Mouse (Mus musculus): ENCODE measurements around the gene Gm3298. TPM values are rescaled to one million over a fixed set of nuclear protein-coding genes. Genes with fewer than 3 reads are reported as not detected.
"Not testable (repeated sequence)": the region's sequence is repeated elsewhere in the genome, so short reads cannot be mapped to it uniquely, and the experiment has no call there.

Gm3298 gene
- polyA plus RNA-seq (2015; fragmentation: Nextera tagmentation; extraction: Ambion mirVana), result not detected in 2 replicates

DNA sequence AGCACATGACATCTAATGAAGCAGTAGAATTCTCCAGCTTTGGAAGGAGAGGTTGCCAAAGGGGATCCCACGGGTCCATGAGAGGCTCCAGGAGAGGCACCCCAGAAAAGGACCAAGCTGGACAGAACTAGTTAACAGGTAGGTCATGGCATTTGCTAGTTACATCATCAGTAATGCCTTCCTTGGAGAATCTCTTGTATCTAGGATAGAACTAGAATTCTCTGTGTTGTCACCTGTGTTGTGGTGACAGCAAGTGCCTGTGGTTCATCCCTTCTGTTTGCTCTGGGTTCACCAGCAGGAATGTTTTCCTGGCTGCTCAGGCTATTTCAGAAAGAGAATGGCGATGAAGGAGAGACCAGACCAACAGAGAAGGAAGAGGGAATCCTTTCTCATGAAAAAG lies at the start of gene Gm3298:
TSS of gene Gm3298 (plus strand) at position 301 of the 400 bp plus-strand sequence.
- not testable (repeated sequence) for H3K27me3 ChIP-seq (replicated peaks); H3K36me3 ChIP-seq; H3K9me3 ChIP-seq; H3K9ac ChIP-seq; ATAC-seq (ENCODE audit: insufficient read depth, low FRiP score, low read depth); H3K4me2 ChIP-seq; H3K4me1 ChIP-seq; H3K4me3 ChIP-seq (replicated peaks); H3K27ac ChIP-seq
- WGBS, result 90% methylated on average over 1 of the region's 2 CpGs

DNA sequence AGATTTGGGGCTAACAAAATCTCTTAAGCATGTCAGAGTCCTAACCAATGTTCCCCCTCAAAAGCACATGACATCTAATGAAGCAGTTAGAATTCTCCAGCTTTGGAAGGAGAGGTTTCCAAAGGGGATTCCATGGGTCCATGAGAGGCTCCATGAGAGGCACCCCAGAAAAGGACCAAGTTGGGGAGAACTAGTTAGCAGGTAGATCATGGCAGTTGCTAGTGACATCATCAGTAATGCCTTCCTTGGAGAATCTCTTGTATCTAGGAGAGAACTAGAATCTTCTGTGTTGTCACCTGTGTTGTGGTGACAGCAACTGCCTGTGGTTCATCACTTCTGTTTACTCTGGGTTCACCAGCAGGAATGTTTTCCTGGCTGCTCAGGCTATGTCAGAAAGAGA lies 32.1 kb upstream of the Gm3298 start, which contains the start of gene Gm8297:
TSS of gene Gm8297 (plus strand) at position 301 of the 400 bp plus-strand sequence.
- H3K36me3 ChIP-seq; H3K27me3 ChIP-seq (replicated peaks); ATAC-seq (ENCODE audit: insufficient read depth, low FRiP score, low read depth); H3K9me3 ChIP-seq; H3K4me1 ChIP-seq; H3K4me2 ChIP-seq; H3K4me3 ChIP-seq (replicated peaks); H3K27ac ChIP-seq; H3K9ac ChIP-seq: not testable (repeated sequence)

DNA sequence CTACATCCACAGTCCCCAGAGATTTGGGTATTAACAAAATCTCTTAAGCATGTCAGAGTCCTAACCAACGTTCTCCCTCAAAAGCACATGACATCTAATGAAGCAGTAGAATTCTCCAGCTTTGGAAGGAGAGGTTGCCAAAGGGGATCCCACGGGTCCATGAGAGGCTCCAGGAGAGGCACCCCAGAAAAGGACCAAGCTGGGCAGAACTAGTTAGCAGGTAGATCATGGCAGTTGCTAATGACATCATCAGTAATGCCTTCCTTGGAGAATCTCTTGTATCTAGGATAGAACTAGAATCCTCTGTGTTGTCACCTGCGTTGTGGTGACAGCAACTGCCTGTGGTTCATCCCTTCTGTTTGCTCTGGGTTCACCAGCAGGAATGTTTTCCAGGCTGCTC lies 34.6 kb downstream of the Gm3298 start, which contains the start of gene 4930555G01Rik:
TSS of gene 4930555G01Rik (plus strand) at position 301 of the 400 bp plus-strand sequence.
- ATAC-seq (ENCODE audit: insufficient read depth, low FRiP score, low read depth); H3K9ac ChIP-seq; H3K36me3 ChIP-seq; H3K4me2 ChIP-seq; H3K4me1 ChIP-seq; H3K27ac ChIP-seq; H3K4me3 ChIP-seq (replicated peaks); H3K27me3 ChIP-seq (replicated peaks); H3K9me3 ChIP-seq: not testable (repeated sequence)
- no CpG with 5 or more reads among the region's 3 CpGs for WGBS

Other genes starting within 250 kb of the Gm3298 start
- not detected in 2 replicates for gene Gm9602, start 239.6 kb upstream of the Gm3298 start, polyA plus RNA-seq (2015; fragmentation: Nextera tagmentation; extraction: Ambion mirVana)
- gene Gm3269, start 177.8 kb upstream of the Gm3298 start, polyA plus RNA-seq (2015; fragmentation: Nextera tagmentation; extraction: Ambion mirVana), result not detected in 2 replicates
- gene Gm3264, start 160.3 kb upstream of the Gm3298 start, polyA plus RNA-seq (2015; fragmentation: Nextera tagmentation; extraction: Ambion mirVana), result 0.39 TPM in 1 of 2 replicates, not detected in the other
- not detected in 2 replicates for gene Gm3278, start 123.5 kb upstream of the Gm3298 start, polyA plus RNA-seq (2015; fragmentation: Nextera tagmentation; extraction: Ambion mirVana)
- gene Gm8297, start 32.0 kb upstream of the Gm3298 start, polyA plus RNA-seq (2015; fragmentation: Nextera tagmentation; extraction: Ambion mirVana), result not detected in 2 replicates
- not detected in 2 replicates for gene 4930555G01Rik, start 34.7 kb downstream of the Gm3298 start, polyA plus RNA-seq (2015; fragmentation: Nextera tagmentation; extraction: Ambion mirVana)
- gene Gm8281, start 55.1 kb downstream of the Gm3298 start, polyA plus RNA-seq (2015; fragmentation: Nextera tagmentation; extraction: Ambion mirVana), result 0.97 and 1.2 TPM in 2 replicates
- gene Gm8279, start 115.6 kb downstream of the Gm3298 start, polyA plus RNA-seq (2015; fragmentation: Nextera tagmentation; extraction: Ambion mirVana), result not detected in 2 replicates
- gene Gm3317, start 148.6 kb downstream of the Gm3298 start, polyA plus RNA-seq (2015; fragmentation: Nextera tagmentation; extraction: Ambion mirVana), result not detected in 2 replicates
- not detected in 2 replicates for gene Gm8271, start 169.9 kb downstream of the Gm3298 start, polyA plus RNA-seq (2015; fragmentation: Nextera tagmentation; extraction: Ambion mirVana)
- not detected in 2 replicates for gene Gm3526, start 244.7 kb downstream of the Gm3298 start, polyA plus RNA-seq (2015; fragmentation: Nextera tagmentation; extraction: Ambion mirVana)

All from stomach, embryonic 15.5 days (tissue).